Mouse (Mus musculus) intestine, embryonic 15.5 days (tissue): ENCODE results near the gene Nipsnap3a. TPM values are rescaled to one million over a fixed set of nuclear protein-coding genes. Genes with fewer than 3 reads are reported as not detected.

Experiments used
- ATAC-seq: fragments of 200-750 bp; cut with Nextera tagmentation; 2 replicates; pipeline ENCODE4 v1.8.0; 2017; ENCODE audit warnings: moderate TSS enrichment, moderate library complexity
- H3K27ac ChIP-seq: fragments of 300-500 bp; sonication (generic); 2 replicates; pipeline ENCODE4 v1.5.1; 2015; ENCODE audit warnings: mild to moderate bottlenecking, inconsistent platforms
- H3K27me3 ChIP-seq: fragments of 300-500 bp; sonication (generic); replicated peaks from 2 replicates; pipeline ENCODE4 v1.6.1; 2015; ENCODE audit warnings: inconsistent platforms
- H3K36me3 ChIP-seq: fragments of 300-500 bp; sonication (generic); 2 replicates; pipeline ENCODE4 v1.6.1; 2015; ENCODE audit warnings: inconsistent platforms
- H3K4me1 ChIP-seq: fragments of 300-500 bp; sonication (generic); replicated peaks from 2 replicates; pipeline ENCODE4 v1.6.1; 2015; ENCODE audit warnings: inconsistent platforms
- H3K4me2 ChIP-seq: fragments of 300-500 bp; sonication (generic); replicated peaks from 2 replicates; pipeline ENCODE4 v1.6.1; 2015; ENCODE audit warnings: mild to moderate bottlenecking, inconsistent platforms
- H3K4me3 ChIP-seq: fragments of 300-500 bp; sonication (generic); replicated peaks from 2 replicates; pipeline ENCODE4 v1.5.1; 2015; ENCODE audit warnings: inconsistent platforms
- H3K9ac ChIP-seq: fragments of 300-500 bp; sonication (generic); 2 replicates; pipeline ENCODE4 v1.6.1; 2015; ENCODE audit warnings: inconsistent platforms
- H3K9me3 ChIP-seq: fragments of 300-500 bp; sonication (generic); 2 replicates; pipeline ENCODE4 v1.6.1; 2016; ENCODE audit warnings: inconsistent platforms
- WGBS: fragments of 180-500 bp; shearing (Covaris S2); methylation state at CpG from one replicate; pipeline ENCODE4 v1.1.7; 2015; 5-methylcytosine and 5-hydroxymethylcytosine counted together
- polyA plus RNA-seq: library from polyadenylated mRNA; unstranded; fragments of >200 nt; fragmentation: Nextera tagmentation; extraction: Ambion mirVana; gene quantifications from 2 replicates; pipeline ENCODE4 v1.2.1, GENCODE M21; 2015

Gene Nipsnap3a
- polyA plus RNA-seq = not detected in 2 replicates

GRCm38 (mm10) chr4:52989248-52989647 lies at the start of gene Nipsnap3a:
Nipsnap3a (plus strand) TSS chr4:52989272.
- no peak for ATAC-seq
- Histone ChIP-seq H3K27ac (no peak within 1 kb of the TSS), H3K36me3 (no peaks in the 10 kb centered on the region), H3K4me3 (no peak within 1 kb of the TSS), H3K4me1 (no peaks in the 10 kb centered on the region), H3K9me3 (no peaks in the 10 kb centered on the region), H3K27me3 (no peaks in the 10 kb centered on the region), H3K4me2 (peak within 1 kb of the TSS; percentile 52), H3K9ac (no peak within 1 kb of the TSS)
- WGBS = 22% methylated on average over 12 of the region's 12 CpGs

GRCm38 (mm10) chr4:52946665-52947064 lies 42.4 kb upstream of the Nipsnap3a start:
- Histone ChIP-seq H3K9ac (no peak overlapping the region), H3K27ac (no peak overlapping the region), H3K4me1 (no peaks in the 10 kb centered on the region), H3K9me3 (no peaks in the 10 kb centered on the region), H3K4me3 (no peak overlapping the region), H3K27me3 (no peaks in the 10 kb centered on the region), H3K36me3 (no peaks in the 10 kb centered on the region), H3K4me2 (no peak overlapping the region)
- no peak for ATAC-seq

- WGBS = 77% methylated on average over 2 of the region's 2 CpGs
- no peak for ATAC-seq
- Histone ChIP-seq H3K9ac (no peak overlapping the region), H3K4me1 (no peaks in the 10 kb centered on the region), H3K4me3 (no peak overlapping the region), H3K27ac (no peak overlapping the region), H3K4me2 (no peak overlapping the region), H3K9me3 (no peaks in the 10 kb centered on the region), H3K27me3 (no peaks in the 10 kb centered on the region), H3K36me3 (no peaks in the 10 kb centered on the region)
Measured at GRCm38 (mm10) chr4:52949005-52949404, 40.1 kb upstream of the Nipsnap3a start.

GRCm38 (mm10) chr4:52958693-52959092 lies 30.4 kb upstream of the Nipsnap3a start:
- Histone ChIP-seq H3K9ac (no peak overlapping the region), H3K27ac (no peak overlapping the region), H3K27me3 (no peaks in the 10 kb centered on the region), H3K4me2 (no peak overlapping the region), H3K9me3 (no peaks in the 10 kb centered on the region), H3K4me3 (no peak overlapping the region), H3K36me3 (no peaks in the 10 kb centered on the region), H3K4me1 (no peaks in the 10 kb centered on the region)
- no peak for ATAC-seq
- WGBS = 31% methylated on average over 4 of the region's 4 CpGs

- ATAC-seq = no peak
- Histone ChIP-seq H3K9ac (no peak within 1 kb of the TSS), H3K27me3 (no peaks in the 10 kb centered on the region), H3K27ac (no peak within 1 kb of the TSS), H3K9me3 (no peaks in the 10 kb centered on the region), H3K4me2 (no peak within 1 kb of the TSS), H3K36me3 (no peaks in the 10 kb centered on the region), H3K4me3 (no peak within 1 kb of the TSS), H3K4me1 (no peaks in the 10 kb centered on the region)
Measured at GRCm38 (mm10) chr4:52964247-52964646, 24.8 kb upstream of the Nipsnap3a start, which contains the start of gene Olfr270. Olfr270 (plus strand) TSS chr4:52964547.

GRCm38 (mm10) chr4:52985216-52985615 lies 3.9 kb upstream of the Nipsnap3a start:
- Histone ChIP-seq H3K9ac (no peak overlapping the region), H3K4me1 (no peaks in the 10 kb centered on the region), H3K4me3 (no peak overlapping the region), H3K27me3 (no peaks in the 10 kb centered on the region), H3K4me2 (no peak overlapping the region), H3K36me3 (no peaks in the 10 kb centered on the region), H3K9me3 (no peaks in the 10 kb centered on the region), H3K27ac (no peak overlapping the region)
- 55% methylated on average over 2 of the region's 2 CpGs for WGBS
- no peak for ATAC-seq

- Histone ChIP-seq H3K4me3 (no peak overlapping the region), H3K9ac (no peak overlapping the region), H3K27ac (no peak overlapping the region), H3K36me3 (no peaks in the 10 kb centered on the region), H3K27me3 (no peaks in the 10 kb centered on the region), H3K9me3 (no peaks in the 10 kb centered on the region), H3K4me2 (no peak overlapping the region), H3K4me1 (no peaks in the 10 kb centered on the region)
- ATAC-seq = no peak
- WGBS = 89% methylated on average over 2 of the region's 2 CpGs
Measured at GRCm38 (mm10) chr4:52986266-52986665, 2.8 kb upstream of the Nipsnap3a start.

GRCm38 (mm10) chr4:52999449-52999848 lies 10.4 kb downstream of the Nipsnap3a start:
- Histone ChIP-seq H3K9me3 (no peaks in the 10 kb centered on the region), H3K36me3 (no peaks in the 10 kb centered on the region), H3K4me2 (no peak overlapping the region), H3K27ac (no peak overlapping the region), H3K4me3 (no peak overlapping the region), H3K9ac (no peak overlapping the region), H3K4me1 (no peaks in the 10 kb centered on the region), H3K27me3 (no peaks in the 10 kb centered on the region)
- no peak for ATAC-seq
- WGBS = 95% methylated on average over 6 of the region's 6 CpGs

- Histone ChIP-seq H3K4me3 (no peak overlapping the region), H3K4me2 (no peak overlapping the region), H3K4me1 (no peaks in the 10 kb centered on the region), H3K27me3 (no peaks in the 10 kb centered on the region), H3K9ac (no peak overlapping the region), H3K36me3 (no peaks in the 10 kb centered on the region), H3K9me3 (no peaks in the 10 kb centered on the region), H3K27ac (no peak overlapping the region)
- no peak for ATAC-seq
- WGBS = 77% methylated on average over 8 of the region's 8 CpGs
Measured at GRCm38 (mm10) chr4:53000154-53000553, 11.1 kb downstream of the Nipsnap3a start.

- Histone ChIP-seq H3K36me3 (no peaks in the 10 kb centered on the region), H3K4me3 (no peak overlapping the region), H3K4me2 (no peak overlapping the region), H3K9ac (no peak overlapping the region), H3K27me3 (no peaks in the 10 kb centered on the region), H3K27ac (no peak overlapping the region), H3K9me3 (no peaks in the 10 kb centered on the region), H3K4me1 (0 out of 2 replicates have a peak, but pooled peaks cover 3% of the 10 kb centered on the region)
- no peak for ATAC-seq
- 69% methylated on average over 4 of the region's 4 CpGs for WGBS
Measured at GRCm38 (mm10) chr4:53009183-53009582, 20.1 kb downstream of the Nipsnap3a start.

GRCm38 (mm10) chr4:53009871-53010270 lies 20.8 kb downstream of the Nipsnap3a start:
- H3K4me1 ChIP-seq = 0 out of 2 replicates have a peak, but pooled peaks cover 3% of the 10 kb centered on the region
- no peak for ATAC-seq
- H3K9me3 ChIP-seq = no peaks in the 10 kb centered on the region
- H3K9ac ChIP-seq = no peak overlapping the region
- H3K36me3 ChIP-seq = no peaks in the 10 kb centered on the region
- WGBS = 87% methylated on average over 4 of the region's 4 CpGs
- H3K27me3 ChIP-seq = no peaks in the 10 kb centered on the region
- H3K4me3 ChIP-seq = no peak overlapping the region
- H3K27ac ChIP-seq = no peak overlapping the region
- no peak overlapping the region for H3K4me2 ChIP-seq

- under 1% methylated on average over 63 of the region's 63 CpGs for WGBS
- peak within 1 kb of the TSS; percentile 91 for H3K27ac ChIP-seq
- peak; percentile 98 for ATAC-seq
- H3K9ac ChIP-seq = peak within 1 kb of the TSS; percentile 79
- H3K27me3 ChIP-seq = no peaks in the 10 kb centered on the region
- H3K4me2 ChIP-seq = peak within 1 kb of the TSS; percentile 62
- no peaks in the 10 kb centered on the region for H3K9me3 ChIP-seq
- H3K36me3 ChIP-seq = peaks cover 10% of the 10 kb centered on the region
- 0 out of 2 replicates have a peak, but pooled peaks cover 3% of the 10 kb centered on the region for H3K4me1 ChIP-seq
- H3K4me3 ChIP-seq = peak within 1 kb of the TSS; percentile 88
Measured at GRCm38 (mm10) chr4:53011732-53012361, 22.8 kb downstream of the Nipsnap3a start, which contains the start of gene Nipsnap3b. Nipsnap3b (plus strand) TSS chr4:53011880.

GRCm38 (mm10) chr4:53014421-53014820 lies 25.3 kb downstream of the Nipsnap3a start:
- Histone ChIP-seq H3K36me3 (peaks cover 20% of the 10 kb centered on the region), H3K27ac (no peak overlapping the region), H3K4me1 (0 out of 2 replicates have a peak, but pooled peaks cover 3% of the 10 kb centered on the region), H3K9ac (no peak overlapping the region), H3K4me2 (no peak overlapping the region), H3K9me3 (no peaks in the 10 kb centered on the region), H3K27me3 (no peaks in the 10 kb centered on the region), H3K4me3 (no peak overlapping the region)
- ATAC-seq = no peak
- 94% methylated on average over 7 of the region's 7 CpGs for WGBS
